Mouse (Mus musculus): Measurements from ENCODE around the gene Dach1. TPM values are rescaled to one million over a fixed set of nuclear protein-coding genes. Genes with fewer than 3 reads are reported as not detected.

The Dach1 gene
- total RNA-seq, 4 experiments from 2014 or later: 6.6 to 11.3 (median 7.9) TPM

GRCm38 (mm10) chr14:98108764-98109163, 60.8 kb downstream of the Dach1 start:
- no peak for DNase-seq (ENCODE audit: low spot score)

GRCm38 (mm10) chr14:98106208-98106607, 63.4 kb downstream of the Dach1 start:
- no peak for DNase-seq (ENCODE audit: low spot score)

- DNase-seq (ENCODE audit: low spot score): no peak
Measured at GRCm38 (mm10) chr14:98104314-98104955, 65.1 kb downstream of the Dach1 start.

GRCm38 (mm10) chr14:98095229-98095628, 74.3 kb downstream of the Dach1 start:
- DNase-seq (ENCODE audit: low spot score): no peak

- DNase-seq (ENCODE audit: low spot score): no peak
Measured at GRCm38 (mm10) chr14:98089246-98089645, 80.3 kb downstream of the Dach1 start.

- no peak for DNase-seq (ENCODE audit: low spot score)
Measured at GRCm38 (mm10) chr14:98087355-98087754, 82.2 kb downstream of the Dach1 start.

- DNase-seq (ENCODE audit: low spot score): no peak
Measured at GRCm38 (mm10) chr14:98086794-98087193, 82.8 kb downstream of the Dach1 start.

GRCm38 (mm10) chr14:98085141-98085540, 84.4 kb downstream of the Dach1 start:
- no peak for DNase-seq (ENCODE audit: low spot score)

- DNase-seq (ENCODE audit: low spot score): no peak
Measured at GRCm38 (mm10) chr14:98084720-98085119, 84.8 kb downstream of the Dach1 start.

GRCm38 (mm10) chr14:98083419-98083818, 86.1 kb downstream of the Dach1 start:
- DNase-seq (ENCODE audit: low spot score): no peak

- DNase-seq (ENCODE audit: low spot score): no peak
Measured at GRCm38 (mm10) chr14:98080014-98080413, 89.6 kb downstream of the Dach1 start.

- DNase-seq (ENCODE audit: low spot score): no peak
Measured at GRCm38 (mm10) chr14:98077996-98078395, 91.6 kb downstream of the Dach1 start.

- no peak for DNase-seq (ENCODE audit: low spot score)
Measured at GRCm38 (mm10) chr14:98073421-98074080, 96.0 kb downstream of the Dach1 start.

- no peak for DNase-seq (ENCODE audit: low spot score)
Measured at GRCm38 (mm10) chr14:98072647-98073420, 96.7 kb downstream of the Dach1 start.

GRCm38 (mm10) chr14:98071877-98072276, 97.7 kb downstream of the Dach1 start:
- DNase-seq (ENCODE audit: low spot score): no peak

GRCm38 (mm10) chr14:98067273-98067905, 102.2 kb downstream of the Dach1 start:
- peak; percentile 36 for DNase-seq (ENCODE audit: low spot score)

GRCm38 (mm10) chr14:98064190-98064589, 105.4 kb downstream of the Dach1 start:
- DNase-seq (ENCODE audit: low spot score): no peak

- DNase-seq (ENCODE audit: low spot score): peak; percentile 4
Measured at GRCm38 (mm10) chr14:98049329-98049728, 120.2 kb downstream of the Dach1 start.

- no peak for DNase-seq (ENCODE audit: low spot score)
Measured at GRCm38 (mm10) chr14:98048403-98048802, 121.2 kb downstream of the Dach1 start.

GRCm38 (mm10) chr14:98047670-98048069, 121.9 kb downstream of the Dach1 start:
- DNase-seq (ENCODE audit: low spot score): no peak

- no peak for DNase-seq (ENCODE audit: low spot score)
Measured at GRCm38 (mm10) chr14:98046960-98047359, 122.6 kb downstream of the Dach1 start.

GRCm38 (mm10) chr14:98038524-98038923, 131.0 kb downstream of the Dach1 start:
- DNase-seq (ENCODE audit: low spot score): no peak
